Mouse (Mus musculus) midbrain, embryonic 14.5 days (tissue): ENCODE data around the gene Kcna6. TPM values are rescaled to one million over a fixed set of nuclear protein-coding genes. Genes with fewer than 3 reads are reported as not detected.

Experiments
- ATAC-seq: fragments of 200-750 bp; cut with Nextera tagmentation; 2 replicates; pipeline ENCODE4 v1.8.0; 2017; ENCODE audit warnings: moderate number of reproducible peaks, moderate library complexity; ENCODE audit not compliant: low FRiP score, low TSS enrichment
- DNase-seq: peaks from one replicate; pipeline ENCODE4 v3.0.0-alpha.2; 2015
- H3K27ac ChIP-seq: fragments of 300-500 bp; sonication (generic); replicated peaks from 2 replicates; pipeline ENCODE4 v1.5.1; 2014; ENCODE audit warnings: mild to moderate bottlenecking, low read depth, low read length, moderate library complexity
- H3K27me3 ChIP-seq: fragments of 300-500 bp; sonication (generic); 2 replicates; pipeline ENCODE4 v1.6.1; 2014; ENCODE audit warnings: low read length, control low read depth, mixed read lengths; ENCODE audit not compliant: control insufficient read depth, insufficient read depth
- H3K36me3 ChIP-seq: fragments of 300-500 bp; sonication (generic); 2 replicates; pipeline ENCODE4 v1.6.1; 2014; ENCODE audit warnings: low read length, control low read depth; ENCODE audit not compliant: control insufficient read depth, insufficient read depth
- H3K4me1 ChIP-seq: fragments of 300-500 bp; sonication (generic); 2 replicates; pipeline ENCODE4 v1.6.1; 2014; ENCODE audit warnings: mild to moderate bottlenecking, antibody characterized with exemption, low read length, control low read depth; ENCODE audit not compliant: control insufficient read depth, insufficient read depth
- H3K4me2 ChIP-seq: fragments of 300-500 bp; sonication (generic); 2 replicates; pipeline ENCODE4 v1.6.1; 2014; ENCODE audit warnings: mild to moderate bottlenecking, low read length, moderate library complexity
- H3K4me3 ChIP-seq: fragments of 300-500 bp; sonication (generic); replicated peaks from 2 replicates; pipeline ENCODE4 v1.5.1; 2014; ENCODE audit warnings: low read depth, low read length
- H3K9ac ChIP-seq: fragments of 300-500 bp; sonication (generic); replicated peaks from 2 replicates; pipeline ENCODE4 v1.6.1; 2014; ENCODE audit warnings: mild to moderate bottlenecking, low read length, moderate library complexity
- H3K9me3 ChIP-seq: fragments of 300-500 bp; sonication (generic); 2 replicates; pipeline ENCODE4 v1.6.1; 2016; ENCODE audit warnings: low read length, control low read depth, mixed read lengths; ENCODE audit not compliant: control insufficient read depth
- WGBS: fragments of 180-500 bp; shearing (Covaris S2); extraction: QIAGEN DNeasy Blood & Tissue Kit; methylation state at CpG from one replicate; pipeline ENCODE4 v1.1.7; 2014; 5-methylcytosine and 5-hydroxymethylcytosine counted together
- polyA plus RNA-seq: library from polyadenylated mRNA; unstranded; fragments of >200 nt; fragmentation: Nextera tagmentation; extraction: Ambion mirVana; gene quantifications from 2 replicates; pipeline ENCODE4 v1.2.1, GENCODE M21; 2014

Kcna6 gene
- polyA plus RNA-seq, 1 experiment from 2014 or later: 13.3 TPM

- no peak overlapping the region for H3K4me3 ChIP-seq
- no peak overlapping the region for H3K4me2 ChIP-seq
- H3K9ac ChIP-seq: no peak overlapping the region
- H3K36me3 ChIP-seq: no peaks in the 10 kb centered on the region
- no peak for ATAC-seq
- H3K27ac ChIP-seq: peak overlapping the region; percentile 42; the same call in 1 of the 2 replicates
- H3K27me3 ChIP-seq: no peaks in the 10 kb centered on the region; the same call in 1 of the 2 replicates
- H3K4me1 ChIP-seq: peaks cover 35% of the 10 kb centered on the region
- peak; percentile 21 for DNase-seq
- WGBS: 58% methylated on average over 12 of the region's 12 CpGs
- no peaks in the 10 kb centered on the region for H3K9me3 ChIP-seq
These were observed 29.8 kb upstream of the Kcna6 start for GRCm38 (mm10) chr6:126770146-126770731.

- Histone ChIP-seq H3K4me2 (no peak overlapping the region), H3K9me3 (no peaks in the 10 kb centered on the region), H3K4me1 (peaks cover 35% of the 10 kb centered on the region), H3K27me3 (no peaks in the 10 kb centered on the region; the same call in 1 of the 2 replicates), H3K9ac (no peak overlapping the region), H3K4me3 (no peak overlapping the region), H3K27ac (peak overlapping the region; percentile 75), H3K36me3 (no peaks in the 10 kb centered on the region)
- ATAC-seq (no peak), DNase-seq (no peak)
- 66% methylated on average over 11 of the region's 11 CpGs for WGBS
These were observed 28.6 kb upstream of the Kcna6 start for GRCm38 (mm10) chr6:126768957-126769665.

GRCm38 (mm10) chr6:126767610-126768532, 27.4 kb upstream of the Kcna6 start:
- H3K4me2 ChIP-seq: no peak overlapping the region
- WGBS: 15% methylated on average over 7 of the region's 7 CpGs
- H3K4me1 ChIP-seq: peaks cover 35% of the 10 kb centered on the region
- H3K4me3 ChIP-seq: no peak overlapping the region
- no peak overlapping the region for H3K9ac ChIP-seq
- H3K27ac ChIP-seq: peak overlapping the region; percentile 75
- H3K27me3 ChIP-seq: no peaks in the 10 kb centered on the region; the same call in 1 of the 2 replicates
- DNase-seq (peak; percentile 75), ATAC-seq (peak; percentile 73)
- no peaks in the 10 kb centered on the region for H3K36me3 ChIP-seq
- H3K9me3 ChIP-seq: no peaks in the 10 kb centered on the region

- peak overlapping the region; percentile 75; the same call in 1 of the 2 replicates for H3K27ac ChIP-seq
- H3K9ac ChIP-seq: no peak overlapping the region
- H3K27me3 ChIP-seq: no peaks in the 10 kb centered on the region
- H3K36me3 ChIP-seq: no peaks in the 10 kb centered on the region
- ATAC-seq: no peak
- H3K9me3 ChIP-seq: no peaks in the 10 kb centered on the region
- H3K4me2 ChIP-seq: no peak overlapping the region
- H3K4me3 ChIP-seq: no peak overlapping the region
- peaks cover 35% of the 10 kb centered on the region for H3K4me1 ChIP-seq
- WGBS: 48% methylated on average over 5 of the region's 5 CpGs
- DNase-seq: peak; percentile 53
These were observed 26.1 kb upstream of the Kcna6 start for GRCm38 (mm10) chr6:126766552-126766951.

GRCm38 (mm10) chr6:126764563-126765091, 24.2 kb upstream of the Kcna6 start:
- Histone ChIP-seq H3K4me3 (no peak overlapping the region), H3K27me3 (no peaks in the 10 kb centered on the region), H3K4me1 (peaks cover 26% of the 10 kb centered on the region), H3K9me3 (no peaks in the 10 kb centered on the region), H3K4me2 (no peak overlapping the region), H3K27ac (peak overlapping the region; percentile 57; the same call in 1 of the 2 replicates), H3K9ac (no peak overlapping the region), H3K36me3 (no peaks in the 10 kb centered on the region)
- DNase-seq: no peak
- 45% methylated on average over 10 of the region's 11 CpGs for WGBS
- no peak for ATAC-seq

- Histone ChIP-seq H3K27ac (no peak overlapping the region), H3K4me1 (0 out of 2 replicates have a peak, but pooled peaks cover under 1% of the 10 kb centered on the region), H3K9ac (no peak overlapping the region), H3K9me3 (no peaks in the 10 kb centered on the region), H3K4me3 (no peak overlapping the region), H3K36me3 (no peaks in the 10 kb centered on the region), H3K4me2 (no peak overlapping the region), H3K27me3 (no peaks in the 10 kb centered on the region)
- DNase-seq (no peak), ATAC-seq (no peak)
- WGBS: 90% methylated on average over 4 of the region's 4 CpGs
These were observed 20.9 kb upstream of the Kcna6 start for GRCm38 (mm10) chr6:126761362-126761761.

DNA sequence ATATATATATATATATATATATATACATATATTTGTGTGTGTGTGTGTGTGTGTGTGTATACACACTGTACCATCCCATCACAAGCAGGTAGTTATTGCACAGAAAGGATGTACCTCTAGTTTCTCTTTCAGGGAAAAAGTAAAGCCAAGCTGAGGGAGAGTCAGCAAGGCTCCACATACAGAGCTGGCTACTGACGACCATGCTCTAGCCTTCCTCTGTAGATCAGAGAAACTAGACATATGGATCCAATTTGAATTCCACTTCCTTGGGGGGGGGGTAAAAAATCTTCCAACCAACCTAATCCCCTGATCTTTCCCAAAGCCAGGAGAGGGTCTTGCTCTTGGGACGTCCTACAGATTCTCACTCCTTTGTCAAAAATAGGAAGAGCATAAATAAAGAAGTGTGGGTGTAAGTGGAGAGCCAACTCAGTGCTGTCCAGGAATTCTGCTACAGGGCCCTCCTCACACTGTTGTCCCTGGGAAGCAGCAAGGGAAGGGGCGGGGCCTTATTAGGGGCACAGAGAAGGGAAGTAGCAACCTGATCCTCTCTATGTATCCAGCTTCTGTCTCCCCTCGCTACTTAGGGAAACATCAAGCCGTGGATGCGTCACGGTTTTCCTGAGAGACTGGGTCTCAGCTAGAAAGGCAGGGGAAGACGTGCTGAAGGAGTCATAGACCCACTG, 15.4 kb upstream of the Kcna6 start:
- Histone ChIP-seq H3K4me3 (no peak overlapping the region), H3K9me3 (no peaks in the 10 kb centered on the region), H3K4me1 (0 out of 2 replicates have a peak, but pooled peaks cover 11% of the 10 kb centered on the region), H3K4me2 (no peak overlapping the region), H3K27ac (no peak overlapping the region), H3K36me3 (no peaks in the 10 kb centered on the region), H3K27me3 (no peaks in the 10 kb centered on the region), H3K9ac (no peak overlapping the region)
- ATAC-seq (no peak), DNase-seq (no peak)
- 33% methylated on average over 8 of the region's 8 CpGs for WGBS

- Histone ChIP-seq H3K4me1 (0 out of 2 replicates have a peak, but pooled peaks cover 11% of the 10 kb centered on the region), H3K4me2 (peak overlapping the region; percentile 33), H3K27ac (peak overlapping the region; percentile 70), H3K9ac (peak overlapping the region; percentile 42; the same call in 1 of the 2 replicates), H3K36me3 (no peaks in the 10 kb centered on the region), H3K9me3 (no peaks in the 10 kb centered on the region), H3K4me3 (no peak overlapping the region), H3K27me3 (no peaks in the 10 kb centered on the region)
- WGBS: 25% methylated on average over 12 of the region's 12 CpGs
- no peak for ATAC-seq
- DNase-seq: peak; percentile 66
These were observed 12.0 kb upstream of the Kcna6 start for GRCm38 (mm10) chr6:126752520-126752919.
